Mouse (Mus musculus) midbrain, embryonic 13.5 days (tissue): ENCODE measurements around the gene Gm7879. TPM values are rescaled to one million over a fixed set of nuclear protein-coding genes. Genes with fewer than 3 reads are reported as not detected.

Experiments used
- ATAC-seq: fragments of 200-750 bp; cut with Nextera tagmentation; 2 replicates; pipeline ENCODE4 v1.8.0; 2017; ENCODE audit warnings: mild to moderate bottlenecking, moderate TSS enrichment, moderate library complexity
- H3K27ac ChIP-seq: fragments of 300-500 bp; sonication (generic); 2 replicates; pipeline ENCODE4 v1.5.1; 2015; ENCODE audit warnings: inconsistent platforms, mild to moderate bottlenecking, moderate library complexity
- H3K27me3 ChIP-seq: fragments of 300-500 bp; sonication (generic); 2 replicates; pipeline ENCODE4 v1.6.1; 2015; ENCODE audit warnings: mild to moderate bottlenecking, inconsistent platforms
- H3K36me3 ChIP-seq: fragments of 300-500 bp; sonication (generic); 2 replicates; pipeline ENCODE4 v1.6.1; 2015; ENCODE audit warnings: mild to moderate bottlenecking, inconsistent platforms
- H3K4me1 ChIP-seq: fragments of 300-500 bp; sonication (generic); replicated peaks from 2 replicates; pipeline ENCODE4 v1.6.1; 2015; ENCODE audit warnings: inconsistent platforms
- H3K4me2 ChIP-seq: fragments of 300-500 bp; sonication (generic); replicated peaks from 2 replicates; pipeline ENCODE4 v1.6.1; 2015; ENCODE audit warnings: moderate library complexity, mild to moderate bottlenecking, inconsistent platforms
- H3K4me3 ChIP-seq: fragments of 300-500 bp; sonication (generic); replicated peaks from 2 replicates; pipeline ENCODE4 v1.5.1; 2015; ENCODE audit warnings: mild to moderate bottlenecking, inconsistent platforms
- H3K9ac ChIP-seq: fragments of 300-500 bp; sonication (generic); replicated peaks from 2 replicates; pipeline ENCODE4 v1.6.1; 2015; ENCODE audit warnings: mild to moderate bottlenecking, inconsistent platforms
- H3K9me3 ChIP-seq: fragments of 300-500 bp; sonication (generic); 2 replicates; pipeline ENCODE4 v1.6.1; 2016; ENCODE audit warnings: mild to moderate bottlenecking, inconsistent platforms
- WGBS: fragments of 180-500 bp; shearing (Covaris S2); methylation state at CpG from one replicate; pipeline ENCODE4 v1.1.7; 2015; 5-methylcytosine and 5-hydroxymethylcytosine counted together
- polyA plus RNA-seq: library from polyadenylated mRNA; unstranded; fragments of >200 nt; fragmentation: Nextera tagmentation; extraction: Ambion mirVana; gene quantifications from 2 replicates; pipeline ENCODE4 v1.2.1, GENCODE M21; 2015

The Gm7879 gene
- polyA plus RNA-seq, 1 experiment from 2014 or later, result 0.50 TPM

DNA sequence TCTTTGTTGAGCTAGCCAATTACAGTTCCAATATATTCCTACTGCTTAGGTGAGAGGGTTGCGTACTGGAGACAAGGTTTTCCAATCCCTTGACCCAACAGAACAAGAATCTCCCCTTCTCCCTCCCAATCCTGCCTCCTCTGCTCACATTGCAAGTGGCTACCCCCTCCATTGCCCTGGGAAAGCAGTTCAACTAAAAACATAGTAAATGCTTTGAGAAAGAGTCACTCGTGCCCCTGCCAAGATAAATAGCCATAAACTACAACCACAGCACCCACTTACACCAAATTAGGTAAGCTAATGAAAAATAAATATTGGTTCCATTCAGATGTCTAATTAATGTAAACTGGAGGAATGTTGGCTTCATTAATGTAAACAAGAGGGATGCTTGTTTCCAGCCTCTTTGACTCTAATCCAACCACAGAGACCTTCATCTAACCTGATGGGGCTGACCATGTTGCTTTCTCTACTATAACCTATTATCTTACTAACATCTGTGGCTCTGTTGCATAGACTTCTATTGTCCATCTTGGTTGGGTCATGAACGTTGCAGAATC, 47.0 kb downstream of the Gm7879 start:
- Histone ChIP-seq H3K4me2 (no peak overlapping the region), H3K27me3 (no peaks in the 10 kb centered on the region), H3K27ac (no peak overlapping the region), H3K36me3 (no peaks in the 10 kb centered on the region), H3K4me3 (no peak overlapping the region), H3K4me1 (no peaks in the 10 kb centered on the region), H3K9ac (no peak overlapping the region), H3K9me3 (no peaks in the 10 kb centered on the region)
- no peak for ATAC-seq
- WGBS, result 84% methylated on average over 3 of the region's 3 CpGs

DNA sequence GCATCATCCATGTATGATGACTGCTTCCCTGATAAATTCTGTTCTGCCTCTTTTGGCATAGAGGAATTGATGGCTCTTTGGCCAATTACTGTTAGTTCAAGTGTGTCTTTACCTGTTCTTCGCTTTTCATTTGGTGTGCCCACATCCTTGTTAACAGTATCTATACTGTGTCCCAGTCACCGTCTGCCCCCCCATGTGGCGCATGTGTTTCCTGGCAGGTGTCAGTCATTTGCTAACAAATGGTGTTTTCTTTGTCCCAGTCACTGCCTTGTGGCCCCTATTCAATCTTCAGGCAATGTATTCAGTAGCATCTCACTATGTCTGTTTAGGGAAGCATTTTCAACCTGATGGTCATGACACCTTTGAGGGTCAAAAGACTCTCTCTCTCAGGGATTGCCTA, 48.1 kb downstream of the Gm7879 start:
- Histone ChIP-seq H3K4me1 (no peaks in the 10 kb centered on the region), H3K9ac (no peak overlapping the region), H3K4me3 (no peak overlapping the region), H3K36me3 (no peaks in the 10 kb centered on the region), H3K27me3 (no peaks in the 10 kb centered on the region), H3K4me2 (no peak overlapping the region), H3K27ac (no peak overlapping the region), H3K9me3 (no peaks in the 10 kb centered on the region)
- ATAC-seq, result no peak
- WGBS, result 94% methylated on average over 3 of the region's 3 CpGs

Other genes with a start within 250 kb of the Gm7879 start
- gene Bst1, start 94.3 kb upstream of the Gm7879 start, polyA plus RNA-seq, result not detected in 2 replicates
- gene Fbxl5, start 91.5 kb upstream of the Gm7879 start, polyA plus RNA-seq, result 62.5 and 70.9 TPM in 2 replicates
- 2.8 TPM in 2 replicates for gene Cd38, start 44.6 kb upstream of the Gm7879 start, polyA plus RNA-seq
- gene Fgfbp1, start 68.6 kb downstream of the Gm7879 start, polyA plus RNA-seq, result 3.2 and 3.6 TPM in 2 replicates
- 60.0 and 69.6 TPM in 2 replicates for gene Prom1, start 188.9 kb downstream of the Gm7879 start, polyA plus RNA-seq